Mouse (Mus musculus) layer of hippocampus, adult 18-20 months (tissue): ENCODE results near the gene Ctxn1. TPM values are rescaled to one million over a fixed set of nuclear protein-coding genes. Genes with fewer than 3 reads are reported as not detected.

Experiments used
- DNase-seq, 2 experiments: peaks; one replicate each; pipeline ENCODE4 v3.0.0; 2022; ENCODE audit warnings: low spot score in 2 of 2
- total RNA-seq, 2 experiments: library from RNA; stranded (reverse); gene quantifications; 2 replicates each; pipeline ENCODE4 v1.2.3; 2021

The Ctxn1 gene
- total RNA-seq, 2 experiments from 2014 or later = 524 to 546 TPM

DNA sequence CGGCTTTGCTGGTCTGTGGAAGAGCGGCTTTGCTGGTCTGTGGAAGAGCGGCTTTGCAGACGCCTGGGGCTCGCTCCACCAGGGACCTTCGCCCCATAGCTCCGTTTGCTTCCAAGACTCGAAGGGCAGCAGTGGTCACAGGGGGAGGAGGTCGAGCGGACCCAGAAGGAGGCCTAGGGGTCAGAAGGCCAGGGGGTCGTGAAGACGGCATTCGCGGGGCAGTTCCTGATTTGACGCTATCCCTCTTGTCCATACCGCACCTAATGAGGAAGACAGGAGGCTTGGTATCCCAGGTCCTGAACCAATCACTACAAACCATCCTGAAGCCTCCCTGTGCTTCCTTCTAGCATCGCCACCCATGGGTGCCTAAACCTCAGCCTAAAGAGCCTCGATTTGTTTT is 42.8 kb downstream of the Ctxn1 start:
- no peak for DNase-seq

DNA sequence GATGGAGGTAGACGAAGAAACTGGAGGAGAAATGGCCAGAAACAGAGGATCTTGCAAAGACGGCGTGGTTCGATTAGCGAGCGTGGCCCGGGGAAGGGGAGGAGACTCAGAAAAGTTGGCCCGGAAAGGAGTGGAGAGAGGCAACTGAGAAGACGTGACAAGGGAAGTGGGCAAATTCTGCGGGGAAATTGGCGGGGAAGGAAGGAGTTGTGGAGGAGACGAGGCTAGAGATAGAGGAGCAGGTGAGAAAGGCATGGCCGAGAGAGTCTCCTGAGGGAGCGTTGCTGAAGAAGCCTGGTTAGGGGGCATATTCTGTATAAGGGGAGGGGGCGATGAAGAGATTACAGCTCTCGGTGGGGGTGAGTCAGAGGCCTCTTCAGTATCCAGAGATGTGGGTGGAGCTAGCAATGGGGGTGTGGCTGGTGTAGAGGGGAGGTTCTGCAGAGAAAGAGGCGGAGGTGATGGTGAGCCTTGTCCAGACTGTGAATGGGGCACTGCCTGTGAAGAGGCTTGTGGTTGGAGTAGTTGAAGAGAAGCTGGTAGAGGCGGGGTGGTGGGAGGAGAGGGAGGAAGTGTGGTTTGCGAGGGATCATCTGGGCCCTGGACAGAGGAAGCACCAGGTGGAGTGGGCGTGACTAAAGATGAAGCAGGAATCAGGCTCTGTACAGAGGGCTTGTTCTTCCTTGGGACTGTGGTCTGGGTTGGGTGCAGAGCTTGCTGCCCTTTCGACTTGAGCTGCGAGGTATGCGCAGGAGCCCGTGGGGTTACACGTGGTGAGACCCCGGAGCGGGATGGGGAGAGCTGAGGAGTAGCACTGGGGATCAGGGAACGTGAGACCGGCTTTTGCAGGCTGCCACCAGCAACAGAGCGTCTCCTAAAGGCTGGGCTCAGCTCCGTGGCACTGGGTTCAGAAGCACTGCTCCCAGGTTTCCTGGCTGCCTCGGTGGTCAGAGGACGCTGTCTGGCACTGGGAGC is 44.8 kb downstream of the Ctxn1 start:
- no peak for DNase-seq

DNA sequence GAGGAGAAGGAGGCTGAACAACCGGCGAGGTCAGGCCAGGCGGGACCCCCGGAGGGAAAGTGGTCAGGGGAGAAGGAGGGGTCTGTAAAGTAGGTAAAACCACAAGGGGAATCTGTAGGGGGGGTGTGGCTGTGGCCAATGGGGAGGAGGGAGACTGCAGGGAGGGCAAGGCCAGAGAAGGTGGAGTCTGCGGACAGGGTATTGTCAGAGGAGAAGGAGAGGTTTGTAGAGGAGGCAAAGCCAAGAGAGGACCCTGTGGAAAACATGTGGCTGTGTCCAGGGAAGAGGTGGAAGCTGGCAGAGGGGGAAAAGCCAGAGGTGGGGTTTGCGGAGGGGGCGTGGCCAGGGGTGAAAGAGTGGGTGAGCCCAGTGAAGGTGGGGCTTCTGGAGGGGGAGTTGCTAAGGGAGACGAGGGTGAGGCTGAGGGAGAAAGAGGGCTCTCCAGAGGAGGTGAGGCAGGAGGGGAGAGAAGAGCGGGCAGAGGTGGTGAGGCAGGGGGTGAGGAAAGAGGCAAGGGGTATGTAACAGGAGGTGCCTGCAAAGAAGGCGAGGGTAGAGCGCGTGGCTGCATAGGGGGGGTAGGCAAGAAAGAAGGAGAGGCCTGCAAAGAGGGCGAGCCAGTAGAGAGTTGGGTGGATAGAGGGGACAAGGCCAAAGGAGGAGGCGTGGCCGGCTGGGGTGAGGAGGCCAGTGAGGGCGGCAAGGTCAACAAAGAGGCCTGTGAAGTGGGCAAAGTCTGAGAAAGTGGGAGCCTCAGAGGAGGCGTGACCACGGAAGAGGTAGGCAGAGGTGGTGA is 45.7 kb downstream of the Ctxn1 start:
- no peak for DNase-seq

DNA sequence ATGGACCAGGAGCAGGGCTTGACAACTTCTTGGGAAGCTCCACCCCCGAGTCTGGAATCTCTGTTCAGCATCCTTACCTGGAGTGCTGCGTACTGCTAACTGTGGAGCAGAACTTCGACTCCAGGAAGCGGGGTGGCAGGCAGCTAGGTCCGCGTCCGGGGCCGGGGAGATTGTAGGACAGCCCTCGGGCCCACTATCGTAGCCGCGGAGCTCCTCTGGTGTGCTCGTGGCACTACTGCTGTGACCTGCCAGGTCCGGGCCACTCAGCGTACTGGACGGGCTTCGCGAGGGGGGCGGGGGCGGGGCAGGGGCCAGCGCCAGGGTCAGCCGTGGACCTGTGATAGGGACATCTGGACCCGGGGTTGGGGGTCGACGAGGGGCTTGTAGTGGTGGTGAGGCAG is 46.3 kb downstream of the Ctxn1 start:
- DNase-seq = no peak

DNA sequence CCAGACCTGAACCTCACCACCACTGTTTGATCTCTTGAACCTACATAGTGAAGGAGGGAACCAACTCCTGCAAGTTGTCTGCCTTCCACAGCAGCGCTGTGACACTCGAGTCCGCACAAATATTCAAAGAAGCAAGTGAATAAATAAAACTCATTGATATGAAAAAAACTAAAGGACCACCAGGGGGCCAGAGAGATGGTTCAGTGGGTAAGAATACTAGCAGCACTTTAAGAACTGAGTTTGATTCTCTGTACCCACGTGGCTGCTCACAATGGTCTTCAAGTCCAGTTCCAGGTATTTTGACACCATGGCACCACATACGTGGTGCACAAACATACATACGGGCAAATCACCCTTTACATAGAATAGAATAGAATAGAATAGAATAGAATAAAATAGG is 48.0 kb downstream of the Ctxn1 start:
- DNase-seq = no peak

Other genes with a start within 250 kb of the Ctxn1 start
- under 1 TPM; 0.37 to 0.43 TPM for gene Cd209f, start 153.4 kb downstream of the Ctxn1 start, total RNA-seq
- gene Cd209g, start 125.2 kb downstream of the Ctxn1 start, total RNA-seq = under 1 TPM in 1 of 2 experiments, not detected in 1; 0.22 TPM
- gene Evi5l, start 92.7 kb downstream of the Ctxn1 start, total RNA-seq = 100 to 1,000 TPM in 1 of 2 experiments, 10 to 100 TPM in 1; 93.2 to 102 TPM
- gene Prr36, start 41.8 kb downstream of the Ctxn1 start, total RNA-seq = 10 to 100 TPM; 38.4 to 41.3 TPM
- not detected for gene Lrrc8e, start 32.4 kb downstream of the Ctxn1 start, total RNA-seq
- gene Map2k7, start 20.5 kb downstream of the Ctxn1 start, total RNA-seq = 100 to 1,000 TPM; 109 to 116 TPM
- gene Gm49320, start 20.4 kb downstream of the Ctxn1 start, total RNA-seq = under 1 TPM; 0.46 to 0.62 TPM
- gene Tgfbr3l, start 11.1 kb downstream of the Ctxn1 start, total RNA-seq = 10 to 100 TPM in 1 of 2 experiments, 1 to 10 TPM in 1; 8.9 to 12.2 TPM
- gene Snapc2, start 6.2 kb downstream of the Ctxn1 start, total RNA-seq = 10 to 100 TPM; 28.9 to 31.1 TPM
- gene Timm44, start 16.6 kb upstream of the Ctxn1 start, total RNA-seq = 10 to 100 TPM; 59.1 to 61.4 TPM
- 10 to 100 TPM; 17.2 to 20.1 TPM for gene Ccl25, start 65.9 kb upstream of the Ctxn1 start, total RNA-seq
- 10 to 100 TPM; 78.8 to 80.6 TPM for gene Elavl1, start 66.1 kb upstream of the Ctxn1 start, total RNA-seq
- 10 to 100 TPM; 42.6 to 44.2 TPM for gene Cers4, start 233.8 kb upstream of the Ctxn1 start, total RNA-seq